Mouse (Mus musculus) cerebellum, adult 2 months (tissue): ENCODE data around the gene Chd4. TPM values are rescaled to one million over a fixed set of nuclear protein-coding genes. Genes with fewer than 3 reads are reported as not detected.
A peak's percentile ranks its signal among the peaks of the same experiment; 100 is the strongest.

ENCODE experiments used
- DNase-seq, 2 experiments: peaks; one replicate each; pipeline ENCODE4 v3.0.0; 2021
- H3K27ac ChIP-seq: fragments of 200-500 bp; 2 replicates; pipeline ENCODE4 v1.5.1; 2012; ENCODE audit warnings: low read length, control low read depth, inconsistent platforms; ENCODE audit not compliant: insufficient read depth
- H3K27me3 ChIP-seq: fragments of 200-500 bp; 2 replicates; pipeline ENCODE4 v1.6.1; 2012; ENCODE audit warnings: inconsistent platforms, mild to moderate bottlenecking, low read length, moderate library complexity; ENCODE audit not compliant: control insufficient read depth, insufficient read depth
- H3K4me1 ChIP-seq: fragments of 200-500 bp; 2 replicates; pipeline ENCODE4 v1.6.1; 2011; ENCODE audit warnings: low read length; ENCODE audit not compliant: control insufficient read depth, insufficient read depth
- H3K4me3 ChIP-seq: fragments of 200-500 bp; replicated peaks from 2 replicates; pipeline ENCODE3; 2011; ENCODE audit warnings: mild to moderate bottlenecking, low read depth, low read length, control low read depth; ENCODE audit not compliant: insufficient read depth
- CTCF ChIP-seq: fragments of 200-500 bp; IDR thresholded peaks from 2 replicates; pipeline ENCODE4 v1.5.1; 2011; ENCODE audit warnings: low read depth, mild to moderate bottlenecking, control low read depth, low read length, moderate library complexity, borderline replicate concordance; ENCODE audit not compliant: insufficient read depth
- POLR2A ChIP-seq: fragments of 200-500 bp; IDR thresholded peaks from 2 replicates; pipeline ENCODE4 v1.6.1; 2011; ENCODE audit warnings: low read length, control low read depth, borderline replicate concordance; ENCODE audit not compliant: insufficient read depth
- WGBS: fragments of 180-500 bp; shearing (Covaris S2); methylation state at CpG from one replicate; pipeline ENCODE4 v1.1.7; 2018; 5-methylcytosine and 5-hydroxymethylcytosine counted together
- polyA plus RNA-seq: library from polyadenylated mRNA; depleted of rRNA; stranded (reverse); fragments of >200 nt; gene quantifications from 2 replicates; pipeline ENCODE4 v1.2.3, GENCODE M21; 2012

Gene Chd4
- polyA plus RNA-seq, 1 experiment, result 110 TPM

DNA sequence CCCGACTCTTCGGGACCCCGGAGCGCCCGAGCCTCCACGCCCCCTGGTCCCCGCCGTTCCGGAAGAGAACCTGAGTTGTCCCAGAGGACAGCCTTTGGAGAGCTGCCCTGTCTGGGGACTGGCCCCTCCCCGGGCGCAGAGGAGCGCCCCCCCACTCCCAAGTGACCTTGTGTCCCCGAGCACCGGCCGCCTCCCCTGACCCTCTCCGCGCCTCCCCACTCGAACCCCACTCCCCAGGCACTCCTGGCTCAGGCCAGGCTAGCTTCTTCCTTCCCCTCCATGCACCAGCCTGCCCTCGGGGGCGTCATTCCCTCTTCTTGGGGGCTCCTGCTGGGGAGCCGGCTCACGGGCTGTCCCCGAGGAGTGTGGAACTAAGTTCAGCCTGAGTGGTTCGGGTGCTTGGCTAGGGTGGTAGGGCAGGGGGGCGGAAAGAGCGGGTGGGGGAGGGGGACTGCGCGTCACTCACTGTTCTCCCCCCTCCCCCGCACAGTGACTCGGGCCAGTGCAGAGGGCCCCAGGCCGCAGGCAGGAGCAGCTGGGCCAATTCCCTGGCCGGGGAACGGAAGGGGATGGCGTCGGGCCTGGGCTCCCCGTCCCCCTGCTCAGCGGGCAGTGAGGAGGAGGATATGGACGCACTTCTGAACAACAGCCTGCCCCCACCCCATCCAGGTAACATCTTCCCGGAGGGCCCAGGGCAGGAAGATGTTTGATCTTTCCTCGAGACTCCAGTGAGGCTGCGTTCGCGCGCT is 990 bp downstream of the Chd4 start:
- peak overlapping the region; percentile 77 for H3K4me3 ChIP-seq
- H3K27ac ChIP-seq, result peak overlapping the region; percentile 55
- 2% methylated on average over 37 of the region's 44 CpGs for WGBS
- H3K4me1 ChIP-seq, result peaks cover 15% of the 10 kb centered on the region
- TF ChIP-seq CTCF, result no peak
- TF ChIP-seq POLR2A, result no peak
- DNase-seq, result peak; percentile 67 to 70
- no peaks in the 10 kb centered on the region for H3K27me3 ChIP-seq

- no peak for TF ChIP-seq CTCF
- no peak for TF ChIP-seq POLR2A
- peak in 1 of 2 experiments; percentile 56 for DNase-seq
- H3K27me3 ChIP-seq, result no peaks in the 10 kb centered on the region
- peak overlapping the region; percentile 77 for H3K4me3 ChIP-seq
- 1% methylated on average over 12 of the region's 12 CpGs for WGBS
- H3K27ac ChIP-seq, result peak overlapping the region; percentile 55
- peaks cover 15% of the 10 kb centered on the region for H3K4me1 ChIP-seq
Observed at GRCm38 (mm10) chr6:125097346-125097689, 1.5 kb downstream of the Chd4 start.

DNA sequence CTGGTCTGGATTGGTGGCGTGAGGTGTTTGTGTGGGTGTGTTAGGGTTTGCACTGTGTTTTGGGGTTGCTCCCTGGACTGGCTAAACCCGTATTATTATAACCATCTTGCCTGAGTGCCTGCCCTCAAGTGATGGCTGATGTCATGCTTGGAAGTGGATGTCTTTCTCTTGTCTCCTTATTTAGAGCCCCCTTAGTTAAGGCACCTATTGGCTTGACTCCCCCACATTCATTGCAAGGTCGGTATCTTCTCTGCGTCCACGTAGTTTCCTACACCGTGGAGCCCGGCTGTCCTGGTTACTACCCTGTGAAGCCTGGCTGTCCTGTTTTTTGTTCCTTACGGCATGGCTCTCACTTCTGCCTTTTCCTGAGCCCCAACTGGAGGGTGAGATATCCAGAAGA is 2.2 kb downstream of the Chd4 start:
- TF ChIP-seq CTCF, result no peak
- no peak for TF ChIP-seq POLR2A
- peaks cover 15% of the 10 kb centered on the region for H3K4me1 ChIP-seq
- peak overlapping the region; percentile 55; the same call in 1 of the 2 replicates for H3K27ac ChIP-seq
- no peak for DNase-seq
- H3K4me3 ChIP-seq, result peak overlapping the region; percentile 77
- H3K27me3 ChIP-seq, result no peaks in the 10 kb centered on the region
- WGBS, result under 1% methylated on average over 8 of the region's 8 CpGs

GRCm38 (mm10) chr6:125098513-125098912 is 2.7 kb downstream of the Chd4 start:
- WGBS, result 4% methylated on average over 3 of the region's 3 CpGs

GRCm38 (mm10) chr6:125099421-125099971 is 3.7 kb downstream of the Chd4 start:
- no peaks in the 10 kb centered on the region for H3K27me3 ChIP-seq
- peak overlapping the region; percentile 66 for H3K27ac ChIP-seq
- WGBS, result 5% methylated on average over 5 of the region's 5 CpGs
- DNase-seq, result peak; percentile 53 to 57
- TF ChIP-seq POLR2A (no peak), CTCF (no peak)
- peak overlapping the region; percentile 38 for H3K4me3 ChIP-seq
- H3K4me1 ChIP-seq, result peaks cover 15% of the 10 kb centered on the region

More at GRCm38 (mm10) chr6:125098513-125098912, 2.7 kb downstream of the Chd4 start:
- H3K4me3 ChIP-seq, result peak overlapping the region; percentile 77
- H3K27ac ChIP-seq, result peak overlapping the region; percentile 55
- peaks cover 15% of the 10 kb centered on the region for H3K4me1 ChIP-seq
- no peaks in the 10 kb centered on the region for H3K27me3 ChIP-seq
- TF ChIP-seq CTCF, result no peak
- TF ChIP-seq POLR2A, result no peak; the same call in 1 of the 2 replicates
- DNase-seq, result peak; percentile 54 to 60

DNA sequence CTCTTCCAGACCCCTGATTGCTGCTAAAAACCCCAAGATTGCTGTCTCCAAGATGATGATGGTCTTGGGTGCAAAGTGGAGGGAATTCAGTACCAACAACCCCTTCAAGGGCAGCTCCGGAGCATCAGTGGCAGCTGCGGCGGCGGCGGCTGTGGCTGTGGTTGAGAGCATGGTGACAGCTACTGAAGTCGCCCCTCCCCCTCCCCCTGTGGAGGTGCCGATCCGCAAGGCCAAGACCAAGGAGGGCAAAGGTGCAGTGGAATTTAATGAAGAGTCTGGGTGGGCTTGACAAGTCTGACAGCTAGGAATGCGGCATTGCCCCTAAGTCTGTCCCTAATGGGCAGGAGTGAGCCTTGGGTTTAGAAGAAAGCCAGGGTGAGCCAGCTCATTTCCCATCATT is 5.7 kb downstream of the Chd4 start:
- Histone ChIP-seq H3K27ac (no peak overlapping the region), H3K27me3 (no peaks in the 10 kb centered on the region), H3K4me1 (peaks cover 15% of the 10 kb centered on the region), H3K4me3 (no peak overlapping the region)
- 79% methylated on average over 9 of the region's 9 CpGs for WGBS
- no peak for DNase-seq
- TF ChIP-seq CTCF (no peak), POLR2A (no peak)

- peaks cover 5% of the 10 kb centered on the region for H3K4me1 ChIP-seq
- H3K27me3 ChIP-seq, result no peaks in the 10 kb centered on the region
- TF ChIP-seq POLR2A, result no peak
- no peak for TF ChIP-seq CTCF
- H3K27ac ChIP-seq, result no peak overlapping the region
- WGBS, result 69% methylated on average over 4 of the region's 4 CpGs
- no peak for DNase-seq
- H3K4me3 ChIP-seq, result no peak overlapping the region
Observed at GRCm38 (mm10) chr6:125104223-125104622, 8.4 kb downstream of the Chd4 start.

DNA sequence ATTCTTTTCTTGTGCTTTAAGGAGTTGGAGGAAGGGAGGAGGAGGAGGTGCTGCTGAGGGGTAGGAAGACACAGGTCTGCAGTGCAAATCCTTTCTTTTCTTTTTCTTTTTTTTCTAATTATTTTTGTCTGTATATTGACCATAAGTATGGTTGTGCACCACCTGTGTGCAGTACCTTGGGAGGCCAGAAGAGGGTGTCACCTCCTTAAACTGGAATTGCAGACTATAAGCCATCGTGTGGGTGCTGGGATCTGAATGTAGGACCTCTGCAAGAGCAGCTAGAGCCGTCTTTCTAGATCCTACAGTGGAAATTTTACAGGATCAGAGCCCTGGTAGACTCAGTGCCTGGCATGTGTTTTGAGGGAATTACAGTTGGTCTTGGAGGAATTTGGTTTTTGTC is 11.9 kb downstream of the Chd4 start:
- Histone ChIP-seq H3K4me3 (no peak overlapping the region), H3K27ac (no peak overlapping the region), H3K27me3 (no peaks in the 10 kb centered on the region), H3K4me1 (no peaks in the 10 kb centered on the region)
- 93% methylated on average over 2 of the region's 2 CpGs for WGBS
- DNase-seq, result no peak
- TF ChIP-seq CTCF (no peak), POLR2A (no peak)
